Mouse (Mus musculus): Measurements from ENCODE around the gene C9orf72. TPM values are rescaled to one million over a fixed set of nuclear protein-coding genes. Genes with fewer than 3 reads are reported as not detected.

The C9orf72 gene
- polyA plus RNA-seq, 1 experiment, result 1.4 TPM

- TF ChIP-seq CTCF (IDR thresholded peaks at IDR 0.05; ENCODE audit: extremely low read depth, insufficient read length, insufficient replicate concordance, low read depth, low read length), result no peak
- TF ChIP-seq POLR2A (IDR thresholded peaks at IDR 0.05; ENCODE audit: low read depth, low read length), result no peak
- Histone ChIP-seq H3K4me3 (ENCODE audit: low read depth, low read length) (no peak overlapping the region), H3K27ac (ENCODE audit: insufficient read depth, low read depth, low read length) (no peak overlapping the region), H3K36me3 (ENCODE audit: control insufficient read depth, insufficient read depth, low read length) (no peaks in the 10 kb centered on the region), H3K4me1 (ENCODE audit: control insufficient read depth, insufficient read depth, insufficient read length, low read length) (peaks cover 3% of the 10 kb centered on the region; the same call in 1 of the 2 replicates), H3K27me3 (ENCODE audit: control insufficient read depth, insufficient read depth, low read length) (no peaks in the 10 kb centered on the region)
- 26% methylated on average over 2 of the region's 2 CpGs for WGBS
These were observed 60.7 kb downstream of the C9orf72 start for GRCm38 (mm10) chr4:35165275-35165674.

- Histone ChIP-seq H3K36me3 (ENCODE audit: control insufficient read depth, insufficient read depth, low read length) (no peaks in the 10 kb centered on the region), H3K4me1 (ENCODE audit: control insufficient read depth, insufficient read depth, insufficient read length, low read length) (peaks cover 2% of the 10 kb centered on the region; the same call in 1 of the 2 replicates), H3K27ac (ENCODE audit: insufficient read depth, low read depth, low read length) (no peak overlapping the region), H3K27me3 (ENCODE audit: control insufficient read depth, insufficient read depth, low read length) (no peaks in the 10 kb centered on the region), H3K4me3 (ENCODE audit: low read depth, low read length) (no peak overlapping the region)
- TF ChIP-seq POLR2A (IDR thresholded peaks at IDR 0.05; ENCODE audit: low read depth, low read length) (no peak), CTCF (IDR thresholded peaks at IDR 0.05; ENCODE audit: extremely low read depth, insufficient read length, insufficient replicate concordance, low read depth, low read length) (no peak)
- 65% methylated on average over 11 of the region's 11 CpGs for WGBS
These were observed 68.2 kb downstream of the C9orf72 start for GRCm38 (mm10) chr4:35157815-35158214.

- no peaks in the 10 kb centered on the region for H3K27me3 ChIP-seq (ENCODE audit: control insufficient read depth, insufficient read depth, low read length)
- TF ChIP-seq POLR2A (IDR thresholded peaks at IDR 0.05; ENCODE audit: low read depth, low read length), result peak; percentile 9; the same call in 1 of the 2 replicates
- peak; percentile 82 for TF ChIP-seq CTCF (IDR thresholded peaks at IDR 0.05; ENCODE audit: extremely low read depth, insufficient read length, insufficient replicate concordance, low read depth, low read length)
- peaks cover 2% of the 10 kb centered on the region; the same call in 1 of the 2 replicates for H3K4me1 ChIP-seq (ENCODE audit: control insufficient read depth, insufficient read depth, insufficient read length, low read length)
- no peaks in the 10 kb centered on the region for H3K36me3 ChIP-seq (ENCODE audit: control insufficient read depth, insufficient read depth, low read length)
- peak within 1 kb of the TSS; percentile 90 for H3K27ac ChIP-seq (ENCODE audit: insufficient read depth, low read depth, low read length)
- under 1% methylated on average over 50 of the region's 50 CpGs for WGBS
- H3K4me3 ChIP-seq (ENCODE audit: low read depth, low read length), result peak within 1 kb of the TSS; percentile 95
These were observed 69.0 kb downstream of the C9orf72 start, which contains the start of gene Mob3b for GRCm38 (mm10) chr4:35156751-35157611. TSS of gene Mob3b (minus strand) at chr4:35157484.

- Histone ChIP-seq H3K4me3 (ENCODE audit: low read depth, low read length) (peak overlapping the region; percentile 95), H3K36me3 (ENCODE audit: control insufficient read depth, insufficient read depth, low read length) (no peaks in the 10 kb centered on the region), H3K27me3 (ENCODE audit: control insufficient read depth, insufficient read depth, low read length) (no peaks in the 10 kb centered on the region), H3K27ac (ENCODE audit: insufficient read depth, low read depth, low read length) (peak overlapping the region; percentile 90), H3K4me1 (ENCODE audit: control insufficient read depth, insufficient read depth, insufficient read length, low read length) (peaks cover 2% of the 10 kb centered on the region; the same call in 1 of the 2 replicates)
- under 1% methylated on average over 26 of the region's 26 CpGs for WGBS
- TF ChIP-seq POLR2A (IDR thresholded peaks at IDR 0.05; ENCODE audit: low read depth, low read length) (peak; percentile 72; the same call in 1 of the 2 replicates), CTCF (IDR thresholded peaks at IDR 0.05; ENCODE audit: extremely low read depth, insufficient read length, insufficient replicate concordance, low read depth, low read length) (no peak)
These were observed 69.8 kb downstream of the C9orf72 start for GRCm38 (mm10) chr4:35156149-35156611.

- H3K4me3 ChIP-seq (ENCODE audit: low read depth, low read length), result peak overlapping the region; percentile 95
- H3K27me3 ChIP-seq (ENCODE audit: control insufficient read depth, insufficient read depth, low read length), result no peaks in the 10 kb centered on the region
- TF ChIP-seq CTCF (IDR thresholded peaks at IDR 0.05; ENCODE audit: extremely low read depth, insufficient read length, insufficient replicate concordance, low read depth, low read length), result peak; percentile 62; the same call in 1 of the 2 replicates
- no peak for TF ChIP-seq POLR2A (IDR thresholded peaks at IDR 0.05; ENCODE audit: low read depth, low read length)
- peak overlapping the region; percentile 90 for H3K27ac ChIP-seq (ENCODE audit: insufficient read depth, low read depth, low read length)
- no peaks in the 10 kb centered on the region for H3K36me3 ChIP-seq (ENCODE audit: control insufficient read depth, insufficient read depth, low read length)
- peaks cover 2% of the 10 kb centered on the region; the same call in 1 of the 2 replicates for H3K4me1 ChIP-seq (ENCODE audit: control insufficient read depth, insufficient read depth, insufficient read length, low read length)
- WGBS, result 10% methylated on average over 20 of the region's 20 CpGs
These were observed 70.6 kb downstream of the C9orf72 start for GRCm38 (mm10) chr4:35155132-35155922.

- Histone ChIP-seq H3K27me3 (ENCODE audit: control insufficient read depth, insufficient read depth, low read length) (no peaks in the 10 kb centered on the region), H3K36me3 (ENCODE audit: control insufficient read depth, insufficient read depth, low read length) (no peaks in the 10 kb centered on the region), H3K27ac (ENCODE audit: insufficient read depth, low read depth, low read length) (no peak overlapping the region), H3K4me1 (ENCODE audit: control insufficient read depth, insufficient read depth, insufficient read length, low read length) (no peaks in the 10 kb centered on the region), H3K4me3 (ENCODE audit: low read depth, low read length) (no peak overlapping the region)
- WGBS, result 45% methylated on average over 3 of the region's 3 CpGs
- TF ChIP-seq POLR2A (IDR thresholded peaks at IDR 0.05; ENCODE audit: low read depth, low read length) (no peak), CTCF (IDR thresholded peaks at IDR 0.05; ENCODE audit: extremely low read depth, insufficient read length, insufficient replicate concordance, low read depth, low read length) (no peak)
These were observed 71.9 kb downstream of the C9orf72 start for GRCm38 (mm10) chr4:35154051-35154450.

Data from small intestine, adult 2 months (tissue).